Mouse (Mus musculus) CD4-positive, CD25-positive, alpha-beta regulatory T cell, adult 2 months (primary cell): ENCODE results near the gene Cops3.

Experiments
- DNase-seq: peaks from one replicate; pipeline ENCODE4 v3.0.0-alpha.2; 2012; ENCODE audit warnings: low read depth, low spot score

Gene Cops3

GRCm38 (mm10) chr11:59778181-59778873, 61.3 kb downstream of the Cops3 start:
- DNase-seq: peak; percentile 87

GRCm38 (mm10) chr11:59777259-59777658, 62.4 kb downstream of the Cops3 start:
- DNase-seq: no peak

GRCm38 (mm10) chr11:59775435-59776148, 64.0 kb downstream of the Cops3 start:
- DNase-seq: no peak

GRCm38 (mm10) chr11:59774522-59774921, 65.1 kb downstream of the Cops3 start:
- DNase-seq: no peak

GRCm38 (mm10) chr11:59772902-59773301, 66.7 kb downstream of the Cops3 start:
- DNase-seq: no peak

GRCm38 (mm10) chr11:59772291-59772690, 67.3 kb downstream of the Cops3 start:
- no peak for DNase-seq

GRCm38 (mm10) chr11:59770753-59771152, 68.9 kb downstream of the Cops3 start:
- DNase-seq: no peak

GRCm38 (mm10) chr11:59769738-59770137, 69.9 kb downstream of the Cops3 start:
- no peak for DNase-seq

GRCm38 (mm10) chr11:59769307-59769706, 70.3 kb downstream of the Cops3 start:
- no peak for DNase-seq
